Mouse (Mus musculus) myocyte (in vitro differentiated cells): ENCODE data around the gene Celf2.

ENCODE experiments used
- E2F4 ChIP-seq: IDR thresholded peaks from one replicate; pipeline ENCODE4 v1.6.1; 2011; ENCODE audit warnings: mild to moderate bottlenecking, control low read depth, moderate library complexity; ENCODE audit not compliant: insufficient read depth
- MAX ChIP-seq: IDR thresholded peaks from one replicate; pipeline ENCODE4 v1.6.1; 2011; ENCODE audit warnings: low read depth, mild to moderate bottlenecking, control low read depth
- MYOD1 ChIP-seq, 3 experiments: IDR thresholded peaks; one replicate each; pipeline ENCODE4 v1.6.1; 2011; ENCODE audit warnings: control low read depth in 2 of 3, low read depth in 2 of 3, mild to moderate bottlenecking in 2 of 3, moderate library complexity in 1 of 3; ENCODE audit not compliant: insufficient read length in 2 of 3, control insufficient read depth in 1 of 3
- MYOG ChIP-seq, 3 experiments: IDR thresholded peaks; one replicate each; pipeline ENCODE4 v1.6.1; 2011; ENCODE audit warnings: control low read depth in 2 of 3, low read depth in 2 of 3, mild to moderate bottlenecking in 2 of 3; ENCODE audit not compliant: insufficient read length in 2 of 3, control insufficient read depth in 1 of 3, insufficient read depth in 1 of 3
- POLR2A ChIP-seq: IDR thresholded peaks from one replicate; pipeline ENCODE4 v1.6.1; 2011; ENCODE audit warnings: low read depth, mild to moderate bottlenecking, control low read depth, moderate library complexity; ENCODE audit not compliant: insufficient read length
- POLR2AphosphoS2 ChIP-seq: IDR thresholded peaks from one replicate; pipeline ENCODE4 v1.6.1; 2011; ENCODE audit warnings: low read depth, control low read depth; ENCODE audit not compliant: insufficient read length
- REST ChIP-seq: IDR thresholded peaks from one replicate; pipeline ENCODE4 v1.6.1; 2011; ENCODE audit warnings: mild to moderate bottlenecking, control low read depth, moderate library complexity; ENCODE audit not compliant: insufficient read depth, insufficient read length
- TCF12 ChIP-seq: IDR thresholded peaks from one replicate; pipeline ENCODE4 v1.6.1; 2011; ENCODE audit warnings: mild to moderate bottlenecking, control low read depth; ENCODE audit not compliant: poor library complexity, insufficient read depth, severe bottlenecking
- TCF3 ChIP-seq: IDR thresholded peaks from one replicate; pipeline ENCODE4 v1.6.1; 2011; ENCODE audit warnings: low read depth, control low read depth; ENCODE audit not compliant: insufficient read length
- USF1 ChIP-seq: IDR thresholded peaks from one replicate; pipeline ENCODE4 v1.6.1; 2011; ENCODE audit warnings: low read depth, mild to moderate bottlenecking, control low read depth, moderate library complexity

DNA sequence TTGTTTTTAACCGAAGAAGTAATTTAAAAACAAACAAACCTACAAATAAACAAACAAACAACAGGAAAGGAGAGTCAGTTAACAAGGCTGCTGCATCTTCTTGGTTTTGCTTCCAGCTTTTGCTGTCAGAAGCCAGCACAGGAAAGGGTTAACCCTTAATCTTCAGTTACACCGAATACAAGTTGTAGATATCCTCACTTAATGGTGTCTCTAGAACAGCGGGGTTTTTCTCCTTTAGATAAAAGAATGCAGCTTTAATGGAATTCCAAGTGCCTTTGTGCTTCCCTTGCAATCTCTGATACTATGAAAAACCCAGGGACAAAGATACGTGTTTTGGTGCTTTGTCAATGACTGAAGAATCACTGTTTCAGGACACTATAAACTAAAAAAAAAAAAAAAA is 420.8 kb downstream of the Celf2 start:
- TF ChIP-seq MYOG (IDR thresholded peaks at IDR 0.05; ENCODE audit: control insufficient read depth in 1 of 3, insufficient read depth in 1 of 3, insufficient read length in 2 of 3, low read depth in 2 of 3) (no peak), POLR2A (no peak), POLR2AphosphoS2 (no peak), E2F4 (no peak), REST (no peak), MAX (no peak), TCF12 (no peak), MYOD1 (IDR thresholded peaks at IDR 0.05; ENCODE audit: control insufficient read depth in 1 of 3, insufficient read length in 2 of 3, low read depth in 2 of 3) (no peak), TCF3 (no peak), USF1 (no peak)
